Mouse (Mus musculus): ENCODE measurements around the gene Nuak1. TPM values are rescaled to one million over a fixed set of nuclear protein-coding genes. Genes with fewer than 3 reads are reported as not detected.

Nuak1 gene
- total RNA-seq, 2 experiments from 2014 or later = 12.5 to 17.6 TPM

DNA sequence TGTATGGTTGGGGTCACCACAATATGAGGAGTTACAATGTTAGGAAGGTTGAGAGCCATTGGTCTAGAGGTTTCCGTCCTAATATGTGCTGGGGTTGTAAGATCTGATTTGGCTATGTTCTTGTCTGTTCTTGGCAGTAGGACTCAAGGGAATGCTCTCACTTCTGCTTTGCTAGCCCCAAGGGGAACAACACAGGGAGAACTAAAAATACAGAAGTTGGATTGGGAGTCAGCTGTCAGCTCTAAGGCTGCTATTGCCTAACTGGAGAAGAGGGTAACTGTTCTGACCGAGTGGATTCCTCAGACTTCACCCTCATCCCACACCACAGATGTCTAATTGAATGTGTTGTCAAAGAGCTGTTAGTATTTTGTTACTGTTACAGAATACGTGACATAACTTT, 101.6 kb downstream of the Nuak1 start:
- no peak for DNase-seq

GRCm38 (mm10) chr10:84335441-84335840, 105.0 kb downstream of the Nuak1 start:
- DNase-seq = no peak

DNA sequence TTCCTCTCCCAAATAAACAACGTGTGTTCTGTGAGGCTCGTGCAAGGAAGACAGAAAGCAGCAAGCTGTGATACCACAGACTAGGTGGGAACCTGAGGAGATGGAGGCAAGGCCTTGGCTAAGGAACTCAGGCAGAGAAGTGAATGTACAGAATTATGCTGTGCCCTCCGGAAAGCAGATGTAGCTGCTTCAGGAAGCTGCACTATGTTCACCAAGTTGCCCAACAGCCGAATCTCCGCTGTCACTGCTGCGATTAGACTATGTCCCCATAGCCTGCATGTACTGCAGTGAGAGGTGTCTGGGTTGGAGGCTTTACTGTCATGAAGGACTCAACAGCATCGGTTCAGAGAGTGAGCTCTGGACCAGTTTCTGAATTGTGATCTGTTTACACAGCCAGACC, 110.6 kb downstream of the Nuak1 start:
- DNase-seq = no peak

DNA sequence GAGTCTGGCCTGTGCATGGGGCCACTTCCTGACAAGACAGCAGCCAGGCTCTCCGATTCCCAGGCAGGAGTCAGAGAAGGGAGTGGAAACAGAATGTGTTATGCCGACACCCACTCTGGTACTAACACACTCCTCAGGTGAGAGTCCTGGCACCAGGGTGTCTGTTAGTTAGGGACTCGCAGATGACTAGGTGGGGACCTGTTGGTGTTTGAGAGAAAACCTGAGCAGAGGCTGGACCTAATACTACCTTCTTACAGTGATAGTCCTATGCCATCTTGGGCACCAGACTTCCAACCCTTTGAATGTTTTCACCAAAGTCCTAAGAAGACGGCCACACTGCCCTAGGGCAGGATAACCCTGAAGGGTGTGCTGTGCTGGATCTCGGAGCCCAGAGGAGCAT, 111.1 kb downstream of the Nuak1 start:
- DNase-seq = no peak

DNA sequence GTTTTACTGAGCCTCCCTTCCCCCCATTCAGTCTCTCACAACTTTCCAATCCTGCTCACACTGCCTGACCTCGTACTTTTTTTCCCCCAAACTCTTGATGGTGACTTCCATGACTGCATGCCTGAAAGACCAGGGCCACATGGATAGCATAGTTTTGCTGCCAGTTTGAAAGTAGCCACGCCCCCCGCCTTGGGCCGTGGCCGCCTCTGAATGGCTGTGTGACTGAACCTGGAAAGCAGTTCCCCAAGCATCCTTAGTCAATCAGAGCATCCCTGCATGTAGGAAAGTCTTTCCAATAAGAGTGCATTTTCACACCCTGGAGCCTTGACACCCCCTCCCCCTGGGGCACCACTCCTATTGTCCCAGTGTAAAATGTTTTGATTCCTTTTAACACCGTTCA, 116.4 kb downstream of the Nuak1 start:
- DNase-seq = no peak

Other genes starting within 250 kb of the Nuak1 start
- gene Ckap4, start 93.5 kb upstream of the Nuak1 start, total RNA-seq (2021) = 10 to 100 TPM; 68.6 to 92.0 TPM
- gene Tcp11l2, start 136.0 kb upstream of the Nuak1 start, total RNA-seq (2021) = 10 to 100 TPM; 68.6 to 88.2 TPM
- 10 to 100 TPM; 14.6 to 15.7 TPM for gene Polr3b, start 181.7 kb upstream of the Nuak1 start, total RNA-seq (2021)